Mouse (Mus musculus) cerebellum, adult 2 months (tissue): ENCODE results near the gene Tmem121.

Source experiments
- CTCF ChIP-seq: fragments of 200-500 bp; IDR thresholded peaks from 2 replicates; pipeline ENCODE4 v1.5.1; 2011; ENCODE audit warnings: low read depth, mild to moderate bottlenecking, control low read depth, low read length, moderate library complexity, borderline replicate concordance; ENCODE audit not compliant: insufficient read depth
- POLR2A ChIP-seq: fragments of 200-500 bp; IDR thresholded peaks from 2 replicates; pipeline ENCODE4 v1.6.1; 2011; ENCODE audit warnings: low read length, control low read depth, borderline replicate concordance; ENCODE audit not compliant: insufficient read depth

DNA sequence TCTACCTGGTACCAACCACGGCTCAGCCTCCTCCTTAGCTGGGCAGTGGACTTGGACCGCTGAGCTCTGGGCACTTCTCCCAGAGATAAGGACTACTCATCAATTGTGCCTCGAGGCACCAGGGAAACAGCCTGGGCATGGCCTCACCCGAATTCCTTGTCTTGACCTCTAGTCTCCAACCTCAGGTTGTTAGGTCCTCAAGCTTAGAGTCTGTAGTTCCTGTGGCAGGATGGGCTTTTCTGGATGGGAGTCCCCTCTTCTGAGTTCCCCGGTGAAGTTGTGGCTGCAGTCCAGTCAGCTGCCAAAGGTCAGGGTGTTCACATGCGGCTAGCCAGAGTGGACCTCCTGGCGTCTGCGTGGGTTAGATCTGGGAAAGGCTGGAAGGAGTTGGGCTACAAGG is 34.7 kb upstream of the Tmem121 start:
- TF ChIP-seq POLR2A: no peak
- no peak for TF ChIP-seq CTCF
